Mouse (Mus musculus): ENCODE measurements at regions not wholly inside any gene's neighbourhood (a gene's known extent, or its start where the extent isn't known, plus 50 kb on each side); places are given as distances from the start of the nearest gene placed in this dataset.
"Not testable (repeated sequence)": the region's sequence is repeated elsewhere in the genome, so short reads cannot be mapped to it uniquely, and the experiment has no call there.

- not testable (repeated sequence) for H3K9ac ChIP-seq; H3K9me3 ChIP-seq (replicated peaks); H3K36me3 ChIP-seq; H3K4me2 ChIP-seq (replicated peaks); ATAC-seq (ENCODE audit: low FRiP score); H3K27ac ChIP-seq; H3K27me3 ChIP-seq; H3K4me1 ChIP-seq; H3K4me3 ChIP-seq
- WGBS = 49% methylated on average over 5 of the region's 5 CpGs
These were observed 207.8 kb downstream of the Rab10 start for GRCm38 (mm10) chr12:3101963-3102362.

DNA sequence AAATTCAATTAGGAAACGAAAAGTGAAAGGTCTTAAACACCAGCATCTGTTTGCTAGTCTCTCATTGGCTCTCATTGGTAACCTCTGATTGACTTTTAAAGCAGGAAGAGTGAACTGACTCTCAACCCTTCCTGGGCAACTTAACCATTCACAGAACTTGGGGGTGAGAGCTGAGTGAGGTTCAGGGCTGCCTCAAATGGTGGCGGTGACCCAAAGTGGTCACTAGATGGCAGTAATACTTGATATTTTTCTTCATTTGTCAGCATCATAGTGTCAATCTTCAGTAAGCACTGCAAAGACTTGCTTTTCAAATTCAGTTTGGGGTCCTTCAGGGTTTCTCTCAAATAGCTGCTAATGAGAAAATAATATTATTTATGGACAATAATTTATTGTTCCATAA lies 211.6 kb downstream of the Rab10 start:
- not testable (repeated sequence) for H3K4me1 ChIP-seq; H3K4me3 ChIP-seq; H3K4me2 ChIP-seq (replicated peaks); H3K9me3 ChIP-seq (replicated peaks); H3K27ac ChIP-seq; H3K9ac ChIP-seq; H3K27me3 ChIP-seq; ATAC-seq (ENCODE audit: low FRiP score); H3K36me3 ChIP-seq
- WGBS = 20% methylated on average over 2 of the region's 2 CpGs

GRCm38 (mm10) chr12:3094509-3094908 lies 215.3 kb downstream of the Rab10 start:
- Histone ChIP-seq H3K27ac (no peak overlapping the region), H3K27me3 (no peaks in the 10 kb centered on the region), H3K36me3 (no peaks in the 10 kb centered on the region), H3K9ac (no peak overlapping the region), H3K9me3 (replicated peaks) (no peaks in the 10 kb centered on the region), H3K4me2 (replicated peaks) (no peak overlapping the region), H3K4me1 (no peaks in the 10 kb centered on the region), H3K4me3 (no peak overlapping the region)
- 93% methylated on average over 5 of the region's 5 CpGs for WGBS
- ATAC-seq (ENCODE audit: low FRiP score) = no peak

DNA sequence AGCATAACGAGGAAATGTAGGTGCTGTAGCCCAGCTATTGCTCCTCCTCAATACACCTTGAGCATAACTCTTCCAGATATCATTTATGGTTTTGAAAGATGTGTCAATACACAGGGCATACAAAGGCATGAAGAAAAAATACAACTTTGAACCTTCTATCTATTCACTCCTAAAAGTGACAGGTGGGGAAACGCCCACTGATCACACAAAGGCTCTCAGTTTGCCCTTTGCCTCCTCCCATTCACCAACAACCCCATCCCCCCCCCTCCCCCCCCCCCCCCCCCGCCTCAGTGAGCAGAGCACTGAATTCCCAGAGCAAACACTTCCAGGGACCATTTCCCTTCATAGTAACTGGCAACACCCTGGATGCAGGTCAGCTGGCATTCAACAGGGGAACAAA lies 216.8 kb downstream of the Rab10 start:
- H3K9me3 ChIP-seq (replicated peaks); H3K4me2 ChIP-seq (replicated peaks); H3K36me3 ChIP-seq; H3K9ac ChIP-seq; H3K4me1 ChIP-seq; H3K27ac ChIP-seq; ATAC-seq (ENCODE audit: low FRiP score); H3K27me3 ChIP-seq; H3K4me3 ChIP-seq: not testable (repeated sequence)
- WGBS = 65% methylated on average over 2 of the region's 3 CpGs

DNA sequence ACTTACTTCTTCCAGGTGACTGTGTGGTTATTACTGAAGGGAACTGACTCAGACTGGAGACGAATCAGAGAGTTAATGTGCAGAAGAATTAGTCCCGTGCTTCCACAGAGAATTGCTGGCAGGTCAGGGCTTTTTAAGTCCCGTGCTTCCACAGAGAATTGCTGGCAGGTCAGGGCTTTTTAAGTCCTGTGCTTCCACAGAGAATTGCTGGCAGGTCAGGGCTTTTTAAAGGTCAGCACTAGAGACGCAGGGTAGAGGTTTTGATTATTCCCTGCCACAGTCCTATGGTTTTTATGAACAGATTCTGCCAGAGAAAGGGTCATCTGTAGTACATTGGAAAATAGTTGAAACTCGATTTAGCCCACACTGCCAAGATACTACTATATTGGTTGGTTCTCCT lies 260.2 kb downstream of the Rab10 start:
- ATAC-seq (ENCODE audit: low FRiP score); H3K36me3 ChIP-seq; H3K9me3 ChIP-seq (replicated peaks); H3K4me3 ChIP-seq; H3K27ac ChIP-seq; H3K4me1 ChIP-seq; H3K9ac ChIP-seq; H3K4me2 ChIP-seq (replicated peaks); H3K27me3 ChIP-seq: not testable (repeated sequence)
- WGBS = 76% methylated on average over 5 of the region's 5 CpGs

GRCm38 (mm10) chr12:3018446-3018845 lies 291.3 kb downstream of the Rab10 start:
- H3K9me3 ChIP-seq (replicated peaks) = peaks cover 44% of the 10 kb centered on the region
- H3K27ac ChIP-seq; H3K27me3 ChIP-seq; H3K4me3 ChIP-seq; H3K36me3 ChIP-seq; ATAC-seq (ENCODE audit: low FRiP score); H3K4me2 ChIP-seq (replicated peaks); H3K9ac ChIP-seq; H3K4me1 ChIP-seq: not testable (repeated sequence)
- 88% methylated on average over 16 of the region's 16 CpGs for WGBS

GRCm38 (mm10) chr12:3016777-3017176 lies 293.0 kb downstream of the Rab10 start:
- H3K4me3 ChIP-seq; H3K4me2 ChIP-seq (replicated peaks); H3K27me3 ChIP-seq; H3K4me1 ChIP-seq; H3K27ac ChIP-seq; ATAC-seq (ENCODE audit: low FRiP score); H3K9ac ChIP-seq; H3K36me3 ChIP-seq: not testable (repeated sequence)
- H3K9me3 ChIP-seq (replicated peaks) = peaks cover 52% of the 10 kb centered on the region
- 87% methylated on average over 8 of the region's 8 CpGs for WGBS
